Mouse (Mus musculus): ENCODE results near the gene Kif13a.

The Kif13a gene

GRCm38 (mm10) chr13:46880736-46881135, 48.9 kb downstream of the Kif13a start:
- DNase-seq: no peak

- DNase-seq: no peak
Measured at GRCm38 (mm10) chr13:46880243-46880642, 49.4 kb downstream of the Kif13a start.

DNA sequence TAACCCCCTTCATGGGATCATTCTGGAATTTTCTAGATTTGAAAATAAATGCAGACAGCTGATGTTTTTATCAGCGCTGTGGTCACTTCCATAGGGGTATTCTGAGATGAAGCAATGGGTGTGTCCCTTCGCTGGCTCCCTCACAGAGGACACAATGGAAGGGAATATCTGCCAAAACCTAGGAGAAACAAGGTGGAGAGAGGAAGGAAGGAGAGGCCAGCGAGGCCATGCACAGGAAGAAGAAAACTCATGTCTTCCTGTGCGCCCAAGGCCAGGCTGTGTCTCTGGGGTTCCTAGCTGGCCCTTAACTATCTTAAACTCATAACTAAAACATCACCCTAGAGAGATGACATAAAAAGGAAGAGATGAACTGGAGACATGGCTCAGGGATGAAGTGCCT, 52.6 kb downstream of the Kif13a start:
- no peak for DNase-seq

DNA sequence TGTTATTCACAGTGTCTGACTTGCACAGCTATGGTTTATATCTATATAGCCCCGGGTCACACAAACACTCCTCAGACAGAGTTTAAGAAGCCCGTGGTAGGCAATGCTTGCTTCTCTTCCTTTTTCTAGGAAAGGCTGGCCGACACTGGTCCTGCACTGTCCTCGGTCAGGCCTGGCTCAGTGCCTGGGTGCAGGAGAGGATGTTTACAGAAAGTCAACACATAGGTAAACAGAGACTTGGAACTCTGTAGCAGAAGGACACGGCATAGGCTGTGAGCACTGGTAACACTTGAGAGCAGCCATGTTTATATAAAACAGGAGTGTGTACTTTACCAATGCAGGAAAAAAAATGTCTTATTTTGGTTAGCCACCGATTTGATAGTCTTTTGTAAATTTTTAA, 54.3 kb downstream of the Kif13a start:
- DNase-seq: peak; percentile 41 to 47

GRCm38 (mm10) chr13:46872732-46873131, 56.9 kb downstream of the Kif13a start:
- no peak for DNase-seq

DNA sequence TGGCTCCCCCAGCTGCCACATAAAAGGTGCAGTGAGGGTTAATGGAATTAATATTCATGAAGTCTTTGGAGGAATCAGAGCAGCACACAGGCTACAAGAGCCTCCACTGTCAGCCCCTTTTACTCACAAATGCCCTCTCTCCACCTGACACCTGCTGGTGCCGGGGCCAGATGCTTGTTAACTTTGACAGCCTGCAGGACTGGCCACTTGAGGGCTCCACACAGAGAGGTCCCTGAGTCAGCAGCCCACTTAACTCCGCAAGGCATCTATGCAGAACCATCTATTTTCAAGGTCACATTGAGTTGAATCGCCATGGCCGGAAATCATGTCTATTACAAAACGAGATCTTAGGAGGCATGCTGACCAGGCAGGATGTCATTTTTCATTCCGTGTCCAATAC, 57.5 kb downstream of the Kif13a start:
- DNase-seq: no peak

GRCm38 (mm10) chr13:46869464-46869863, 60.2 kb downstream of the Kif13a start:
- no peak for DNase-seq

GRCm38 (mm10) chr13:46863169-46863748, 66.4 kb downstream of the Kif13a start:
- no peak for DNase-seq

DNA sequence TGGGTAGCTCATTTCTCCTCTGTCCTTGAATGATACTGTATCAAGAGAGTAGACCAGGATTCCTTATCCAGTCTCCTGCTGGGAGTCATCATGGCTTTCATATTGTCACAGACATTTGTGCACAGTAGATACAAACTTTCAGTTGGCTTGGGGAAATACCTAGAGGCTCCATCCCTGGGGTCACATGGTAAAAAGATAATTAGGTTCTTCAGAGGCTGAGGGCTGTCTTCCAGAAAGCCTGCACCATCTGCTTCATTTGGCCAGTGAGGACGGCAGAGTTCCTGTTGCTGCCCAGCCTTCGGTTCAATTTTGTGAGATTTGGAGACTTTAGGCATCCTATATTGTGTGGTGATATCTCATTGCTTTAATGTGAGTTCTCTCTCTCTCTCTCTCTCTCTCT, 69.8 kb downstream of the Kif13a start:
- DNase-seq: peak; percentile 83 to 91

GRCm38 (mm10) chr13:46859173-46859572, 70.5 kb downstream of the Kif13a start:
- DNase-seq: no peak

DNA sequence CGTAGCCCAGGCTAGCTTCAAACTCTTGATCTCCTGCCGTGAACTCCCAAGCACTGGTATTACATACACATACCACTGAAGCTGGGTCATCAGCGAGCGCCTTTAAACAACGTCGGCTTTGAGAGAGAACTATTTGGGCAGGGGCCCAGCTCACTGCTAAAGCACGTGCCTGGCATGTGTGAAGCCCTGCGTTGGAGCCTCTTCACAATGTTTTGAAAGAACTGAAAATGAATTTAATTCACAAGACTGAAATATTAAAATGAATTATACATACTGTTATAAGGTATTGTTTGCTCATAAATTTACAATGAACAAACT, 70.9 kb downstream of the Kif13a start:
- no peak for DNase-seq

- DNase-seq: no peak
Measured at GRCm38 (mm10) chr13:46858143-46858834, 71.4 kb downstream of the Kif13a start.

DNA sequence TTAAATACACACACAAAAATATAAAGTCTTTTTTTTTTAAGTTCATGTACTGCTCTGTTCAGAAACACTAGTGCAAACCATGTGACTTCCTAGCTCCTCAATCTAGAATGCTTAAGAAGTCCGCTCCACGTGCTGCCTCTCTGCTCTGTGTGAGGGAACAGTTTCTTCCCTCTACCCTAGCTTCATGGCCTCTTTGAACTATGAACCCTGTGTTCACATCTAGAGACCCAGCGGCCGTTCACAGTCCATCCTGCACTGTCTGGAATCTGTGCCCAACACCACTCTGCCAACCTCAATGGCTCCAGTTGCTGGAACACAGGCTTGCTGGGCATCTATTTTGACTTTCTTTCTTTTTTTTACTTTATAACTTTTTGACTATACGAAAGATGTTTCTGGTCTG, 75.2 kb downstream of the Kif13a start:
- DNase-seq: no peak

GRCm38 (mm10) chr13:46852470-46852869, 77.2 kb downstream of the Kif13a start:
- DNase-seq: no peak

GRCm38 (mm10) chr13:46845456-46845855, 84.2 kb downstream of the Kif13a start:
- DNase-seq: no peak

DNA sequence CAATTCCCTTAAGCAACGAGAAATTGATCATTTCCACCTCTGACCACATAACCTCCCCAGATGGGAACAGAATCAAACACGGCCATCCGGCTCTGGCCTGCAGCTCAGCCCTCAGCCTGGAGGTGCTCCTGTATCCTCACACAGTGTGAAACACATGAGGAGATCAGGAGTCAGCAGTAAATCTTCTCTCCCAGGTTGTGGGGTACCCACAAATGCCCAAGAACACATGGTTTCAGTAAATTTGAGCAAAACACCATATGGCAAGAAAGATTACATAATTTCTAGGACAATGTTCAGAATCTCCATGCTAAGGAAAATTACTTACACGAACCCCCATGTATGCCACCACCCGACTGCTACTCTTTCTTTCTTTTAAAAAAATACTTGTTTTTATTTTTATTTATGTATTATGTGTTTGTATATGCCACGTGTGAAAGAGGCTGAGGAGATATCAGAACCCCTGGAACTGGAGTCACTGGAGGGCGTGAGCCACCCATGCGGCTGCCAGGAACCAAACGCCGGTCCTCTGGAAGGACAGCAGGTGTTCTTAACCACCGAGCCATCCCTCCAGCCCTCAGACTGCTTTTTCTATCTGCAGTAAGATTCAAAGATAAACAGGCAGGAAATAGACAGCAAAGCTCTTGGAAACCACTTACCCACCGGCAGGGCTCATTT, 85.0 kb downstream of the Kif13a start:
- DNase-seq: peak; percentile 65 to 69

DNA sequence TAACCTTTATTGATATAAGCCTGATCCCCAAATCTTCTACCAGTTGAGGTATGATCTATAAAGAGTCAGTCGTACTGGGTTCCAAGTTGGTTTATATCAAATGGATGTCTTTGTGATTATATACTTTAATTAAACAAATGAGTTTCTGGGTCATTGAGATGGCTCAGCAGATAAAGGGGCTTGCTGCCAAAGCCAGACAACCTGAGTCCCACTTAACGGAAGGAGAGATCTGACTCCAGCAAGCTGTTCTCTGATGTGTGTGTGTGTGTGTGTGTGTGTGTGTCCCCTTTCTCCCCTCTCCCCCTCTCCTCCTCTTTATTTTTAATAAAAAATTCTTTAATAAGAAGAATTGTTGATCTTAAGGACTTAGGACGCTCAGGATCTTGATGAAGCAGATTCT, 86.0 kb downstream of the Kif13a start:
- no peak for DNase-seq

GRCm38 (mm10) chr13:46842185-46842584, 87.5 kb downstream of the Kif13a start:
- peak; percentile 58 to 71 for DNase-seq

GRCm38 (mm10) chr13:46841668-46842067, 88.0 kb downstream of the Kif13a start:
- DNase-seq: peak; percentile 65 to 69

DNA sequence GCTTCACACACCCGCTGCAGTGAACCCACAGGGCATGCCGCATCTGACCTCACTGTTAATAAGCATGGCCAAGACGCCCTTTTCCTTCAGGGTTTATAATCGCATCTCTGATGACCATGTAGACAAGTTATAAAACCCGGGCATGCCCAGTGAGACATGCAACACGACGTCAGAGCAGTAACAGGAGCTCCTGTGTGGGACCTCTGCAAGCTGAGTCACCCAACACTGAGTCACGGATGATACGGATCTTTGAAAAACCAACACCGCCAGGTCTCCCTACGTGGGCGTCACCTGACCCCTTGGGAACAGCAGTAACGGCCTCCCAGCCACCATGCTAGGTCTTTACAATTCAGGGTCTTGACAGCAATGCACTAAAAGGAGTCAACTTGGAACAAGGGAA, 89.0 kb downstream of the Kif13a start:
- DNase-seq: no peak

DNA sequence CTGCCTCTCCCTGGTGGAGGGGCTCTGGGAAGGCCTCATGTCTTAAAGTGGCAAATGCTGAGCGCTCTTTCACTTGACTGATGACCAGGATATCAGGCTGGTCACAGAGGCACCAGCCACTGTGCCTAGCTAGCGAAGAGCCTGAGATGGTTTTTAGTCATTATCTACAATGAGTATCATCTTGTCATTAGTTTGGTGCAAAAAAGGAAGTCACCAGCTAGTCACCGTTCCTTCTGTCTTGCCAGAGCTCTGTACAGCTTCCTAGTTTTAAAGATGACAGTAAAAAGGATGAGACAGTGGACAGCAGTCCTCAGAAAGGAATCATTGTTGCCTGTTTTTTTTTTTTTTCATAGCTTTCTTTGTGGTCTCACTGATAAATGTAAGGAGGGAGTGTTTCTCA, 90.4 kb downstream of the Kif13a start:
- no peak for DNase-seq

DNA sequence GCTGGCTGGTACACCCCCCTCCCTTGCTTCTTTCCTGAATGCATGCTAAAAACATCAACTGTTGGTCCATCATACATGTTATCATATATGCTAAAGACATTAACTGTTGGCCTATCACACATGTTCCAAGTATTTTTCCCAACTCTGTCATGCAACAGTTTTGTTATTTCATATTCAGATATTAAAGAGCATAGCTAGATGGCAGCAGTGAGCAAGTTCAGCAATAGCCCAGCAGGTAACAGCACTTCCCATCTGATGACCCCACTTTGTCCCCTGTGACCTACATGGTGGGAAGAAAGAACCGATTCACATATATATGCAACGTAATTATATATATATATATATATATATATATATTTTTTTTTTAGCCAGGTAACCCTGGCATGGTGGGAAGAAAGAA, 91.1 kb downstream of the Kif13a start:
- peak; percentile 54 to 63 for DNase-seq

DNA sequence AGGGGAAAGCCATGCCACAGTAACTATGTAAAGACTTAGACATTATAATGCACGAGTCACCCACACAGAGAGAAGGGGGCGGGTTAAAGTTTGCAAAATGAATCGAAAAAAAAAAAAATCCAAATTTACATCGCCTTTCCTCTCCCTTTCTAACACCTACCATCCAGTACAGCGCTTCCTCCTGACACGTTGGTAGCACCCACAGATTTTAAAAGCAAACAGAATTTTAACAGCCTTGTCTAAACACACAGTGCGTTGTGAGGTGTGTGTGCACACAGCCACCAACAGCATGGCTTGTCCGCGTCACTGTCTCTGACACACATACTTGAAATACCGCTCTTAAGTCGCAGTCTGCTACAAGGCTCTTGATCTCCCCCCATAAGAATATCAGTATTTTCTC, 94.3 kb downstream of the Kif13a start:
- no peak for DNase-seq

DNA sequence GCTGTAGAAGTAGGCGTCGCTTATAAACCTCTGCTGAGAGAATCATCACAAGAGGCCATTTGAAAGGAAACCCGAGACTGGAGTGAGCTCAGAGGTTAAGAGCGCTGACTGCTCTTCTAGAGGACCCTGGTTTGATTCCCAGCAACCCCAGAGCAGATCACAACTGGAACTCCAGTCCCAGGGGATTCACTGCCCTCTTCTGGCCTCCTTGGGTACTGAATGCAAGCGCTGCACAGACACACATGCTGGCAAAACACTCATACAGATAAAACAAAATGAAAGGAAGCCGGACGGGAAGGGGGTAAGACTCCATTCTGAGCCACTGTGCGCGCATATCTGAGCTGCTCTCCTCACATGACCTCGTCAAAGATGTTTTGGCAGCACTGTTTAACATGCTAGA, 94.9 kb downstream of the Kif13a start:
- DNase-seq: no peak

- DNase-seq: no peak
Measured at GRCm38 (mm10) chr13:46833586-46833985, 96.1 kb downstream of the Kif13a start.

All from cerebellum, adult 18-20 months (tissue).